Mouse (Mus musculus): Measurements from ENCODE around the gene F8.

GRCm38 (mm10) chrX:75152249-75152648 is 230.2 kb downstream of the F8 start:
- TF ChIP-seq CTCF (IDR thresholded peaks at IDR 0.05; ENCODE audit: control insufficient read depth, insufficient read depth, insufficient read length), result no peak
- no peak for TF ChIP-seq MYOD1 (IDR thresholded peaks at IDR 0.05; ENCODE audit: control insufficient read depth, insufficient read length, low read depth)
- TF ChIP-seq MYOG (IDR thresholded peaks at IDR 0.05; ENCODE audit: control insufficient read depth, extremely low read depth, insufficient read length), result no peak
- TF ChIP-seq USF1 (IDR thresholded peaks at IDR 0.05; ENCODE audit: low read depth), result no peak
- no peak for TF ChIP-seq MAX (IDR thresholded peaks at IDR 0.05)
- no peak for TF ChIP-seq CEBPB (IDR thresholded peaks at IDR 0.05; ENCODE audit: low read depth)
